Comparison of ENCODE assay signal across 20 mouse cellular contexts in the genomic region with DNA sequence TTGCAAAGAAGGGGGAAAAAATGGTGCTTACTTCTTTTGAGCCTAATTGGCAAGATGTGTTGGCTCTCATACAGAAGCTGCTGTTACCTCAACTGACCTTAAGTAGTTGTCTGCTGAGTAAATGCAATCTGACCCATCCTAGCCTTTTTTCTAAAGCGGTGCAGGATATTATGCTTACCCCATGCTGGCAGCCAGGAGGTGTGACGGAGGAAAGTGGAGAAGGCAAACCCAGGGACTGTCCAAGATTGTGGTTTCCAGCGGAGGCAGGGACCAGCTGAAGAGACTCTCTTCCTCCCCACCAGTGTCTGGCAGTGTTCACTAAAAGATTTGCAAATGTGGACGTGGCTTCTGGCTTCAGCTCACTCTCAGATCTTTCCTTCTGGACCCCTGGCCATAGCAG.
DNase-seq lines count a peak whose midpoint lies in the region; TF ChIP-seq lines count a peak whose summit lies in the region.
"Had no signal": no experiment of that assay in that cellular context is flagged by ENCODE, and none has a peak within 500 bp of the region (broad histone marks: within the 10 kb centered on the region; RNA-seq: fewer than 3 reads in every experiment).

No protein-coding gene starts in this region.

- TF ChIP-seq CTCF in gastrocnemius, adult 2 months (IDR thresholded peaks at IDR 0.05) = no peak

- peak overlapping the region; percentile 83 for H3K27ac ChIP-seq in gastrocnemius, adult 2 months
- H3K27ac ChIP-seq: embryonic facial prominence, embryonic 13.5 days; forebrain, embryonic 15.5 days; hindbrain, embryonic 13.5 days; midbrain, embryonic 13.5 days had no signal

- intact Hi-C loops in gastrocnemius, adult 2 months (cut with DNase I) = loop anchor here (10.0 kb wide), 1 partner anchor 203 kb away; no protein-coding TSS in a partner anchor

- H3K4me3 ChIP-seq in gastrocnemius, adult 2 months = no peak overlapping the region
- H3K4me3 ChIP-seq: embryonic facial prominence, embryonic 13.5 days; forebrain, embryonic 15.5 days; heart, embryonic 12.5 days; hindbrain, embryonic 13.5 days; midbrain, embryonic 13.5 days had no signal

- DNase-seq in gastrocnemius, adult 18-20 months (ENCODE audit: low spot score) = peak; percentile 82
- DNase-seq in gastrocnemius, postnatal 4 days (ENCODE audit: low spot score in 2 of 2) = no peak
- peak; percentile 18 for DNase-seq in embryo, embryonic 10 days (ENCODE audit: low spot score)
- DNase-seq in gastrocnemius, adult 2 months = peak; percentile 87
- DNase-seq in mesoderm, embryonic 11.5 days (ENCODE audit: low read depth, low spot score) = peak; percentile 18
- DNase-seq in layer of hippocampus, adult 9-11 months = no peak
- DNase-seq in spleen, postnatal 4 days (ENCODE audit: low spot score in 2 of 2) = no peak
- DNase-seq: cerebellum, adult 11-12 months; heart, adult 11 months; heart, postnatal 10 days; kidney, adult 18-20 months; kidney, postnatal 14 days; layer of hippocampus, postnatal 36 days; liver, postnatal 0 days; lung, postnatal 14 days had no signal

Comparison
In these comparisons a context has a peak if more than half of its experiments do, and no peak if none do; other contexts are left out.
1. DNase-seq: peak in gastrocnemius, adult 18-20 months (single experiment), embryo, embryonic 10 days (single experiment), gastrocnemius, adult 2 months (single experiment) and mesoderm, embryonic 11.5 days (single experiment); none in gastrocnemius, postnatal 4 days (0 of 2), layer of hippocampus, adult 9-11 months (single experiment) and spleen, postnatal 4 days (0 of 2).